Mouse (Mus musculus) kidney, embryonic 15.5 days (tissue): ENCODE measurements at regions not wholly inside any gene's neighbourhood (a gene's known extent, or its start where the extent isn't known, plus 50 kb on each side); places are given as distances from the start of the nearest gene placed in this dataset.

Experiments used
- ATAC-seq: fragments of 200-750 bp; cut with Nextera tagmentation; replicated peaks from 2 replicates; pipeline ENCODE4 v1.8.0; 2017; ENCODE audit warnings: moderate TSS enrichment; ENCODE audit not compliant: low FRiP score
- H3K27ac ChIP-seq: fragments of 300-500 bp; sonication (generic); 2 replicates; pipeline ENCODE4 v1.5.1; 2015; ENCODE audit warnings: mild to moderate bottlenecking, inconsistent platforms
- H3K27me3 ChIP-seq: fragments of 300-500 bp; sonication (generic); 2 replicates; pipeline ENCODE4 v1.6.1; 2015; ENCODE audit warnings: inconsistent platforms
- H3K36me3 ChIP-seq: fragments of 300-500 bp; sonication (generic); 2 replicates; pipeline ENCODE4 v1.6.1; 2015; ENCODE audit warnings: inconsistent platforms
- H3K4me1 ChIP-seq: fragments of 300-500 bp; sonication (generic); 2 replicates; pipeline ENCODE4 v1.6.1; 2015; ENCODE audit warnings: inconsistent platforms
- H3K4me2 ChIP-seq: fragments of 300-500 bp; sonication (generic); 2 replicates; pipeline ENCODE4 v1.6.1; 2015; ENCODE audit warnings: moderate library complexity, mild to moderate bottlenecking, inconsistent platforms
- H3K4me3 ChIP-seq: fragments of 300-500 bp; sonication (generic); replicated peaks from 2 replicates; pipeline ENCODE4 v1.5.1; 2015; ENCODE audit warnings: mild to moderate bottlenecking, inconsistent platforms
- H3K9ac ChIP-seq: fragments of 300-500 bp; sonication (generic); 2 replicates; pipeline ENCODE4 v1.6.1; 2015; ENCODE audit warnings: mild to moderate bottlenecking, inconsistent platforms
- H3K9me3 ChIP-seq: fragments of 300-500 bp; sonication (generic); replicated peaks from 2 replicates; pipeline ENCODE4 v1.6.1; 2016; ENCODE audit warnings: inconsistent platforms
- WGBS: fragments of 180-500 bp; shearing (Covaris S2); methylation state at CpG from one replicate; pipeline ENCODE4 v1.1.7; 2015; ENCODE audit warnings: mixed read lengths; 5-methylcytosine and 5-hydroxymethylcytosine counted together

DNA sequence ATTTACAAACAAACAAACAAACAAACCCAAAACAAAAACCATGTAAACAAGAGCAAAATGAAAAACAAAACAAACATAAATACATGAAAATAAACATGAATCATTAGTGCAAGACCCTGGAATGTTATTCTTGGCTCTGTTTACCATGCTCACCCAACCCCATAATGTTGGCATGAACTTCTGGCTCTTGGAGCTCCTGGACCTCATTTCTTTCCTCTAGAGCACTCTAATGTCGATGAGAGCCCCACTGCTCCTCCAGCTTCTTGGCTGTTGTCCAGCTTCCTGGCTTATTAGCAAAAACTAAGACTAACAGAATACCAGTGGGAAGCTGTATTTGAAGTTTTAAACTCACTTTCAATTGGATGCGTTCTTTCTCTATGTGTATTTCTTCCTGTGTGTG is 81.3 kb upstream of the Gm21830 start:
- H3K9me3 ChIP-seq: no peaks in the 10 kb centered on the region
- 0 out of 2 replicates have a peak, but pooled peaks cover 3% of the 10 kb centered on the region for H3K4me1 ChIP-seq
- H3K4me3 ChIP-seq: no peak overlapping the region
- H3K36me3 ChIP-seq: no peaks in the 10 kb centered on the region
- no peaks in the 10 kb centered on the region for H3K27me3 ChIP-seq
- no peak overlapping the region for H3K9ac ChIP-seq
- WGBS: 46% methylated on average over 2 of the region's 2 CpGs
- no peak overlapping the region for H3K4me2 ChIP-seq
- no peak overlapping the region for H3K27ac ChIP-seq
- 0 out of 2 replicates have a peak, but pooled peaks have one; percentile 25 for ATAC-seq

DNA sequence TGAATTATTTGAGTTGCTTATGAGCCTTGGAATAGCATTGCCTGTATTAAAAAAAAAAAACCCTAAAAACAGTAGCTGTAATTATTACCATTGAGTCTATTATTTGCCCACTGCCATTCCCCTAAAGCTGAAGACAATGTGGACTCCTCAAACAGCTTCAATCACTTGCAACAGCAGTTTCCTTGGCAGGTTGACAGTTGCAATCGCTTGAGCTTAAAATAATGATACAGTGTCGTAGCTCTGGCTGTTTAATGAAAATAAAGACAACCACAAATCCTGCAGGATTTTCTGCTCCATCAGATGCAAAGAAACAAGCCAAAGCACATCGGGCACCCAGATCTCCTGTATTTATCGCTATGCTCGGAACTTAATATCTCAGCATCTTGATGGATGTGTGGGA is 68.8 kb upstream of the Gm21830 start:
- H3K36me3 ChIP-seq: no peaks in the 10 kb centered on the region
- no peak overlapping the region for H3K27ac ChIP-seq
- H3K4me2 ChIP-seq: no peak overlapping the region
- H3K4me3 ChIP-seq: no peak overlapping the region
- H3K9ac ChIP-seq: no peak overlapping the region
- ATAC-seq: no peak
- no peaks in the 10 kb centered on the region for H3K9me3 ChIP-seq
- H3K4me1 ChIP-seq: no peaks in the 10 kb centered on the region
- H3K27me3 ChIP-seq: no peaks in the 10 kb centered on the region
- WGBS: 48% methylated on average over 5 of the region's 5 CpGs
